Mouse (Mus musculus): ENCODE data around the gene Susd5. TPM values are rescaled to one million over a fixed set of nuclear protein-coding genes. Genes with fewer than 3 reads are reported as not detected.

The Susd5 gene
- polyA plus RNA-seq (2017; shearing (Covaris generic)) = not detected

DNA sequence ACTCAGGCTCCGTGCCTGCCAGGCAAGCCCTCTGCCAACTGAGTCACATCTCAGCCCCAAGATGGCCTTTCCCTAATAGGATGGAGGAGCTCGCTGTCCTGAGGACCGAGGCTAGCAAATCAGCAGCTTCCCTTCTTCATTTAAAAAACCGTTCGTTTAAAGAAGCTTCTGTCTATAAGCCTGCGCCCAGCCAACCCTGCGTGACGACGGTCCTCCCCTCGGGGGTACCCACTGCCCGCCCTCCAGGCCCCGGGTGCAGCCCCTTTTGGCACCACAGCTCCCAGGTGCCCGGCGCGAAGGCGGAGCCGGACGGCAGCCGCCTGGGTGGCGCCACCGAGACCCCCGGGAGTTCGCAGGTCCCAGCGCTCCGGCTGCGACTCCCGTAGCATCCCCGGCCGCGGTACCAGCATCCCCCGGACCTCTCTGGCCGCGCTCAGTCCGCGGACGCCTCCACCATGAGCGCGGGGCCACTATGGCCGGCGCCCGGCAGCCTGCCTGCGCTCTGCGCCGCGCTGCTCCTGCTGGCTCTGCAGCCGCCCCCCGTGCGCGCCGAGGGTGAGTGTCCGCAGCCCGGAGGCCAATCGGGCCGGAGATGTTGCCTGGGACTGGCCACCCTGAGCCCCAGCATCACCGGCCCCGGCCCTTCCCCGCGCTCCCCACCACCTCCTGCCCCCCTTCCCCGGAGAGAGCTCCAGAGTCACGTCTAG is at the start of gene Susd5:
Gene Susd5, plus strand, starts transcription at position 51 of the 707 bp plus-strand sequence.

DNA sequence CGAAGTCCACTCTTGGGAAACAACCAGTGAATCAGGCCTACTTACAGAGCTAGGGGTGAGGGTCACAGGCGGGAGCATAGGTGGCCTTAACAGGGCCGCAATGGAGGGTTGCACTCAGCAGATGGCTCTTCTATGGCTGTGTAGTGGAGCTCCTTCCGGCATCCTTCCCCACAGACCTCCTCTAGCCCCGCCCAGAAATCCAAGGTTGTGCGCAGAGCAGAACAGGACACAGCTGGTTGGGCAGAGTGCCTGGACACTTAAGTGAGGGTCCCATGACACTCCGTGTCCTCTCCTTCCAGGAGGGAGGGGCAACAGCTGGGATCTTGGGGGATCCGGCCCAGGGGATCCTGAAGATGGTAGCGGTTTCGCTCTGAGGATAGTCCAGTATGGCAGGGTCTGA is 10.9 kb upstream of the Susd5 start, which contains the start of gene Fbxl2:
Gene Fbxl2, minus strand, starts transcription at position 164 of the 400 bp plus-strand sequence.

Other genes starting within 250 kb of the Susd5 start
- gene Ubp1, start 126.2 kb upstream of the Susd5 start, polyA plus RNA-seq (2017; shearing (Covaris generic)) = 12.0 TPM
- 1.6 TPM for gene Fbxl2, start 10.9 kb upstream of the Susd5 start, polyA plus RNA-seq (2017; shearing (Covaris generic))